Mouse (Mus musculus) liver, adult 2 months (tissue): ENCODE data around the gene Nrxn3.

Source experiments
- CTCF ChIP-seq: fragments of 200-500 bp; IDR thresholded peaks from 2 replicates; pipeline ENCODE4 v1.5.1; 2011; ENCODE audit warnings: low read depth, low read length, control low read depth
- POLR2A ChIP-seq: fragments of 200-500 bp; IDR thresholded peaks from 2 replicates; pipeline ENCODE4 v1.6.1; 2011; ENCODE audit warnings: low read length, control low read depth; ENCODE audit not compliant: insufficient read depth; ENCODE audit errors: extremely low read depth

- TF ChIP-seq POLR2A (no peak), CTCF (no peak)
Observed at GRCm38 (mm10) chr12:88953801-88954200, 231.1 kb downstream of the Nrxn3 start.
